Mouse (Mus musculus): ENCODE measurements at regions not wholly inside any gene's neighbourhood (a gene's known extent, or its start where the extent isn't known, plus 50 kb on each side); places are given as distances from the start of the nearest gene placed in this dataset.

- DNase-seq (ENCODE audit: low spot score in 2 of 2): no peak
- intact Hi-C loops (cut with DNase I): no loop called here
These were observed 78.7 kb upstream of the Armc2 start for GRCm38 (mm10) chr10:42096924-42097323.

DNA sequence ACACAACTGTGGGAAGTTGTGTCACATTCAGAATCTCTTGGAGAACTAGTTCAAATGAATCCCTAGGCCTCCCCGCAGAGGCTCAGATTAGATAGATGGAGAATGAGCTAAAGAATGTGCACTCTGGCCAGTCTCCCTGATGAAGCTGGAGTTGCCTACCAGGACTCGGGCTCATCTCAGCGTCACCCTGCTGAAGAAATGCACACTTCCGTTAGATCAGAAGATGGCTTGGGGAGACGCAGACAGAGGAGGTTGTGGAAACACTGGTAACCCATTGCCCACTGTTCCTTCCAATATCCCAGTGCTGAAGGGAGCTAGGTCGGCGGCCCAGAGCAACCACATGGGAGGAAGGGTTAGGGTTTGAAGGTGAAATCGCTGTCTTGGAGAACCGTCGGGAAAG lies 77.7 kb upstream of the Armc2 start:
- no peak for DNase-seq (ENCODE audit: low spot score in 2 of 2)
- intact Hi-C loops (cut with DNase I): no loop called here

- DNase-seq (ENCODE audit: low spot score in 2 of 2): no peak
- intact Hi-C loops (cut with DNase I): no loop called here
These were observed 76.2 kb upstream of the Armc2 start for GRCm38 (mm10) chr10:42094274-42095000.

GRCm38 (mm10) chr10:42093176-42093759 lies 75.0 kb upstream of the Armc2 start:
- intact Hi-C loops (cut with DNase I): no loop called here
- DNase-seq (ENCODE audit: low spot score in 2 of 2): no peak

- intact Hi-C loops (cut with DNase I): no loop called here
- no peak for DNase-seq (ENCODE audit: low spot score in 2 of 2)
These were observed 74.3 kb upstream of the Armc2 start for GRCm38 (mm10) chr10:42092500-42092899.

DNA sequence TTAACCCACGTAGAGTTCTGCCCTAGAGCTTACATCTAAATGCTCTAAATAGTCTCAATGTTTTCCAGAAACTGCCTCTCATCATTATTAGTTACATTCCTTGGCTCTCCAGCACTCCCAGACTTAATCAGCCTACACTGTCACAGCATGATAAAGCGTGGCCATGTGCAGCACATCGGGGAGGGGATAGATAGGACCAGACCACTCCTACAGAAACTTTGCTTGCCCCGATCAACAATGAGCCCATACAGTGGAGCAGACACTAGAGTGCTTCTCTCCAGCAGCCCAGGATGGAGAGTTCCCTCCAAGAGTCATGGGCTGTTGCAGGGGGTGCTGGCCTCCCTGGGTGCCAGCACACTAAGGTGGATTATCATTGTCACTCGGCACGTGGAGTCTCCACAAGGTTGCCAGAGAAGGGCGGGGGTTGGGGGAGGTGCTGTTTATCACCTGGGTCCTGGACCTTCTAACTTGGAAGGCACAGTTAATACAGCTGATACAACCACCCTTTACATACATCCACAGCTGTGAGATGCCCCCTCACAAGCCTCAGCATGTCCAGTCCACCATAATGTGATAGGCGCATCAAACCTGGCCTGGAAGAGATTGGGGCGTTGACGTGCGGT lies 73.4 kb upstream of the Armc2 start:
- no peak for DNase-seq (ENCODE audit: low spot score in 2 of 2)
- intact Hi-C loops (cut with DNase I): no loop called here

DNA sequence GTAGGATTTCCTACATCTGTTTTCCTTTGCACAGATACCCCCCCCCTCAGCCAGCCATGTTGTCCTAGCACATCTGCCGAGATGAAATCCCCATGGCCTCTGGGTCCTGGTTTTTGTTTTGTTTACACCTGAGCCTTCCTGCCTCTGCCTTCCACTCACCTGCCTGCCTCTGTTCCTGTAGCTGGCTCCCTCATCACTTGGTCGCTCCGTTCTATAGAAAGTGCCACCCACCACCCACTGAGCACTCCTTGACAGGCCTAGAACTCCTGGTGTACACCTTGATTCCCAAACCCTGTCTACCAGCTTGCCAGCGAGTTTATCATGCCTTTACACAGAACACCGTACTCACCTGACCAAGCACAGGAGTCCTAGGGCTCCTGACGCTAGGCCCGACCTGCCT lies 72.6 kb upstream of the Armc2 start:
- intact Hi-C loops (cut with DNase I): no loop called here
- no peak for DNase-seq (ENCODE audit: low spot score in 2 of 2)

DNA sequence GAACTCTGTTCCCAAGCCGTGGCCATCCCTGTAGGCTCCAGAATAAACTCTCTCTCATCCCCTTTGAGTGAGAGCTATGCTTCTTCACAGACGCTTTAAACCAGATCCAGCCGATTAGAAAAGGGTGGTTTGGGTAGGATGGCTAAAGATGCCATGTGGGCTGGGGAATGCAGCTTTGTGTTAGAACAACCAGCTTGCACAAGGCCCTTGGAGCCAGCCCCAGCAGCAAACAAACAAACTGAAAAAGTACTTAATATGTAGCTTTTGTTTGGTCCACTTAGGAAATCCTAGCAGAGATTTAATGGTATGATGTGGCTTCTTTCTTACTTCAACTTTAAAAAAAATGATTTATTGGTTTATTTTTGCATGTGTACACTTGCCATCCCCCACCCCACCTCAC lies 71.9 kb upstream of the Armc2 start:
- intact Hi-C loops (cut with DNase I): no loop called here
- DNase-seq (ENCODE audit: low spot score in 2 of 2): no peak

DNA sequence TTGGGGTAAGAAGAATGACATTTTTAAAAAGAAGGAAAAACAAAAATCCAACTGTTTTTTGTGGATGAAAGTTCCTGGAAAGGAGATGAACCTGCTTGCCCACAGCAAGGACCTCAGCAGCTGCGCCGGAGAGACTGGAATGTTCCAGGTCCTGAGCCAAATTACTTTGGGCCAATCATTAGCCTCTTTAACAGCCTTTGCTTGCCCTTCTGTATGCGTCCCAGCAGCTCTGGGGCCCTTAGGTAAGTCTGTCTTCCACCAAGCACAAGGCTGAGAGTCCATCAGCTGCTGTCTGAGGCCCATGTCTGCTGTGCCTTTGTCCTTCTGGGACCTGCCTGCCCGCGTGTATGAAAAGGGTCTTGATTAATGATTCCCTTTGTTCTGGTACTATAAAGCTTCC lies 71.4 kb upstream of the Armc2 start:
- DNase-seq (ENCODE audit: low spot score in 2 of 2): no peak

DNA sequence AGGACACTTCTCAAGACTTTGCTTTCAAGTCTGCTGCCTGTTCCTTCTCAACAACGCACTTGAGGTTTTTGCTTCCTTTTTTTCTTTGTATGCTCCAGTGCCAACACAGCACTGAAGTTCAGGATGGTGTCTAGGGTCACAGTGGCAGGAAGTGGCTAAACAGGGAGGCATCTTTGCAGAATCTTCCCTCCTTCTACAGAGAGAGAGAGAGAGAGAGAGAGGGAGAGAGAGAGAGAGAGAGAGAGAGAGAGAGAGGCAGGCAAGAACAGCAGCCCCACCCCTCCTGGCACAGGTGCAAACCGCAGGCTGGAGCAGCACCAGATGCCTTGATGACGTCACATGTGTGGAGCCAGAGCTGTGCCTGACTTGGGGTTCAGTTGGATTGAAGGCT lies 71.0 kb upstream of the Armc2 start:
- intact Hi-C loops (cut with DNase I): no loop called here
- DNase-seq (ENCODE audit: low spot score in 2 of 2): peak; percentile 31 to 39

More for the DNA sequence above, 71.4 kb upstream of the Armc2 start:
- intact Hi-C loops (cut with DNase I): no loop called here

DNA sequence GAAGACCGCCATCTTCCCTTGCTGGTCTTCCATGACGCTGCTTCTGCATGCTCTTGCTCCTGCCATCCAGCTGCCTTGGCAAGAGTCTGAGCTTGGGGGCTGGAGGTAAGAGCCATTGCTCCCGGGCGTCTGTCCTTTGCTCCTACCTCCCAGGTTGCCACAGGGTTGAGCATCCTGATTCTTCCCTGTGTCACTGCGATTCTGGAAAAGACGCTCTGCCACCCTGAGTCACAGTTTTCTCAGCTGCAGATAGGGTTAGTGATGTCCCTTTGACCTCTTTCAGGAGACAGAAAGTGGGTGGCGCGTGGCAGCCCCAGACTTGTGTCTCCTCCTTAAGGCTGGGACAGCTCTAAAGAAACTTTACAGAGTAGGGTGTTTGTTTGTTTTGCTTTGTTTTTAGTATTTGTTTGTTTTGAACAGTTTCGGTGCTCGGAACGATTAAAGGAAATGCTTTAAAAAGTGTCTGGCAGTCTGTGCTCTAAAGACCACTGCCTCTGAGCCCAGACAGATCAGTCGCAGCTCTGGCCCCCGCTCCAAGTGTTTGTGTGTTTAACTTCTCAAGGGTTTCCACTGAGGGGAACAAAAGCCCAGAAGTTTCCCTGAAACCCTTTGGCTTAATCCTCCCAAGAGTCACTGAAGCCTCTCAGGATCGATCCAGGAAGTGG lies 70.5 kb upstream of the Armc2 start:
- DNase-seq (ENCODE audit: low spot score in 2 of 2): no peak
- intact Hi-C loops (cut with DNase I): no loop called here

GRCm38 (mm10) chr10:42087906-42088305 lies 69.7 kb upstream of the Armc2 start:
- intact Hi-C loops (cut with DNase I): no loop called here
- DNase-seq (ENCODE audit: low spot score in 2 of 2): no peak

DNA sequence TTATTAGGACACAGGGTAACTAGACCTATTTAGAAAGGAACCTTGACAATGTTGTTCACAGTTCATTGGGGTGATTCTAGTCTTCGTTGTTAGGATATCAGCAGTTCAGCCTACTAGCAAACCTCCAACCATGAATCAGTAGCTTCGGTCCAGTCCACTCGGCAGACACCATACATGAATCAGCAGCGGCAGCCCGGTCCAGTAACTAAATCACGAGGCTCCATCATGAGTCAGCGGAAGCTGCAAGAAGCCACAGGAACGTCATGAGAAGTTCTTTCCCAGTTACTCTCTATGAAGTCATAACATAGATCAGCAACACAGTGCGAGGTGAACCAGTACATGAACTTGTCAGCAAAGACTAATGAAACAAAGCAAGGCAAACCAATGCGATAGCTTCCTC lies 68.4 kb upstream of the Armc2 start:
- intact Hi-C loops (cut with DNase I): no loop called here
- no peak for DNase-seq (ENCODE audit: low spot score in 2 of 2)

DNA sequence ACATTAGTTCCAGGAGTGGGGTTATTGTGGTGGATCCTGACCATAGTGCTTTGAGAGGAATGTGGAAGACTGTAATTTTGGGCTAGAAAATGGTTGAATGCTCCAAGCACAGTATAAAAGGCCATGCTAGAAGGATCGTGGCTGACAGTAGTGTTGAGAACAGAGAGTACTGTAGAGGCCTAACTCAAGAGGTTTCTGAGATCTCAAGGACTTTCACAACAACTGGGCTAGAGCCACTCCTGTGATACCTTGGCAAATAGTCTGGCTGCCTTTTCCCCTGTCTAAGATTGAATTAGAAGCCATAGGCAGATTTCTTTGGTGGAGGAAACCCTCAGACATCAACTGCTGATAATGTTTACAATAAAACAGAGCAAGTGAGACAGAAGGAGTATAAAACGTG lies 67.1 kb upstream of the Armc2 start:
- intact Hi-C loops (cut with DNase I): no loop called here
- no peak for DNase-seq (ENCODE audit: low spot score in 2 of 2)

DNA sequence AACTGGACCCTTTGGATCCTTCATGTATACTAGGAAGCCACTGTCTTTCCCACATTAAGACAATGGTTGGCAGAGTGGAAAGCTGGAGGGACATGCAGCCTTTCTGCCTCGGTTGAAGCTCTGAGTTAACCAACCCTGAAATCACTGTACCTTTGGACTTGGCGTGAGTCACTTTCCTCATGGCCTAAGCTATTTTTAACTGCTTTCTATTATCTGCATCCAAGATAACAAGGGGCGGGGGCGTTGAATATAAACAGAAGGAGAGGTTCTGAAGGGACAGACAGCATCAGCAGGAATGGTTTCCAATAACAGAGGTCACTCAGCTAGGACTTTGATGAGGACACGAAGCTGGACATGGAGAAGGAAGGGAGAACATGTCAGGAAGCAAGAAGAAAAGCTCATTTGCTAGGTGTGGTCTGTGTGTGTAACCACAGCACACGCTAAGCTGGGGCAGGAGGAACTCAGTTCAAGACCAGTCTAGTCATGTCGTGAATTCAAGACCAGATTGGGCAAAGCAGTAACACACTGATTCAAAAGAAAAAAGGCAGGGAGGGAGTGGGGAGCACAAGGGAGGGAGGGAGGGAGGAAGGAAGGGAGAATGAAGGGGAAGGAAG lies 64.1 kb upstream of the Armc2 start:
- intact Hi-C loops (cut with DNase I): no loop called here

DNA sequence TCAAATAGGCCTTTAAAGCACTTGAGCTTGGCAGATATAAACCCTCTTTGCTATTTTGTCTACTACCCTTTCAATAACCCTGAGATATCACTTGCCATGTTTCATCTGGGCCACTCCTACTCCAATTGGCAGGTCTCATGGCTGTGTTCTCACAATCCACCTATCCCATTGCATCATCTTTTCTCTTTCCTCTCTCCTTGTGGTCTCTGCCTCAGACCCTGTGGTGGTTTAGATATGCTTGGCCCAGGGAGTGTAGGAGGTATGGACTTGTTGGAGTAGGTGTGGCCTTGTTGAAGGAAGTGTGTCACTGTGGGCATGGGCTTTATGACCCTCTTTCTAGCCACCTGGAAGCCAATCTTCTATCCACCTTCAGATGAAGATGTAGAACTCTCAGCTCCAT lies 61.5 kb upstream of the Armc2 start:
- no peak for DNase-seq (ENCODE audit: low spot score in 2 of 2)
- intact Hi-C loops (cut with DNase I): no loop called here

More for the DNA sequence above, 64.1 kb upstream of the Armc2 start:
- DNase-seq (ENCODE audit: low spot score in 2 of 2): no peak

- DNase-seq (ENCODE audit: low spot score in 2 of 2): no peak
- intact Hi-C loops (cut with DNase I): no loop called here
These were observed 58.5 kb upstream of the Armc2 start for GRCm38 (mm10) chr10:42076711-42077110.

- no peak for DNase-seq (ENCODE audit: low spot score in 2 of 2)
- intact Hi-C loops (cut with DNase I): no loop called here
These were observed 57.3 kb upstream of the Armc2 start for GRCm38 (mm10) chr10:42075545-42075944.

DNA sequence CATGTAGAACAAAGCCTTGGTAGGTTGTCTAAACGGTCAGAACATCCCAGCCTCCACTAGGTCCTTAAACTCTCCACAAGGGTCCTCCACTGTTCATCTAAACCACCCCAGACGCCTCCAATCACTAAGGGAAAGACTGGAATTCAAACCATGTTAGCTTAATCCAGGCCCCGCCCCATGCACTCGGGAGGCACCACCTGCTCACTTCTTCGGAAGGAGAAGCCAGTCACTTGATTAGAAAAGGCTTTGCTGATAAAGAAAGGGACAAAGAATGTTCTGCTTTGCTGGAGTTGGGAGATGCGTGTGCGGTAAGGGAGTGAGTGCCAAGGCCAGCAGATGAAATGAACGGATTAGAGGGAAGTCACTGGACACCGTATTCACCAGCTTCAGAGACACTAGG lies 54.5 kb upstream of the Armc2 start:
- no peak for DNase-seq (ENCODE audit: low spot score in 2 of 2)
- intact Hi-C loops (cut with DNase I): no loop called here

DNA sequence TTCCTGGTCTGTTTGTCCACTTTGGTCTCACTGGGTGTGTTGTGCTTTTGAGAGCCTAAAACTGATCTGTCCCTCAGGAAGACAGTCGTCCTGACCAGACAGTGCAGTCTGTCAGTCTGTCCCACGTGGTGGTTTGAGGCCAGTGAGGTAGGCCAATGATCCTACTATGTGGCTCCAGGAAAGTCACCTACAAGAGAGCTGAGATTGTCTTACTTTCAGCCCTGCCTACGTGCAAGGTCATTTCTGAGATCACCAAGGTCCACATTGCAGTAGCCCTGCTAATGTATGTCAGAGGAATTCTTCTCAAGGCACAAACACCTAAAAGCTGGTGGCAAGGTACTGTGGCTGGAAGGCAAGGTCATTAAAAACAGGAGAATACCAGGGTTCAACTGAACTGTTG lies 53.9 kb upstream of the Armc2 start:
- intact Hi-C loops (cut with DNase I): no loop called here
- DNase-seq (ENCODE audit: low spot score in 2 of 2): no peak

Data from left cerebral cortex, postnatal 36 days (tissue).